ENCODE assay signal across 12 mouse cellular contexts in genomic region chr8:11777201-11777600, GRCm38 (mm10). TPM values are rescaled to one million over a fixed set of nuclear protein-coding genes. Genes with fewer than 3 reads are reported as not detected.
DNase-seq lines count a peak whose midpoint lies in the region; ATAC-seq and TF ChIP-seq lines count a peak whose summit lies in the region.
"Had no signal": no experiment of that assay in that cellular context is flagged by ENCODE, and none has a peak within 500 bp of the region (broad histone marks: within the 10 kb centered on the region; RNA-seq: fewer than 3 reads in every experiment).

No protein-coding gene starts in this region.

- 21% methylated on average over 10 of the region's 10 CpGs for WGBS in cerebellum, adult 2 months
- 67% methylated on average over 10 of the region's 10 CpGs for WGBS in hindbrain, embryonic 16.5 days
- 59% methylated on average over 10 of the region's 10 CpGs for WGBS in hindbrain, postnatal 0 days
- 71% methylated on average over 10 of the region's 10 CpGs for WGBS in embryonic facial prominence, embryonic 11.5 days
- 79% methylated on average over 10 of the region's 10 CpGs for WGBS in limb, embryonic 10.5 days

- no peak overlapping the region for H3K4me2 ChIP-seq in hindbrain, embryonic 16.5 days (ENCODE audit: low read length)
- no peak overlapping the region for H3K4me2 ChIP-seq in hindbrain, postnatal 0 days (ENCODE audit: low read depth, low read length)
- no peak overlapping the region for H3K4me2 ChIP-seq in embryonic facial prominence, embryonic 11.5 days (ENCODE audit: low read depth, low read length)
- H3K4me2 ChIP-seq: lung, embryonic 14.5 days had no signal

- no peak overlapping the region for H3K9ac ChIP-seq in hindbrain, embryonic 16.5 days (ENCODE audit: low read depth, low read length)
- no peak overlapping the region for H3K9ac ChIP-seq in hindbrain, postnatal 0 days (replicated peaks; ENCODE audit: low read length)
- H3K9ac ChIP-seq in embryonic facial prominence, embryonic 11.5 days (replicated peaks; ENCODE audit: low read length), result no peak overlapping the region
- H3K9ac ChIP-seq: lung, embryonic 14.5 days had no signal

- H3K27ac ChIP-seq in cerebellum, adult 2 months (ENCODE audit: insufficient read depth, low read length), result peak overlapping the region; percentile 11
- no peak overlapping the region for H3K27ac ChIP-seq in hindbrain, embryonic 16.5 days (ENCODE audit: low read depth, low read length)
- no peak overlapping the region for H3K27ac ChIP-seq in hindbrain, postnatal 0 days
- no peak overlapping the region for H3K27ac ChIP-seq in embryonic facial prominence, embryonic 11.5 days (replicated peaks; ENCODE audit: low read depth, low read length)
- peak overlapping the region; percentile 16; the same call in 1 of the 2 replicates for H3K27ac ChIP-seq in limb, embryonic 10.5 days

- TF ChIP-seq POLR2A in cerebellum, adult 2 months (IDR thresholded peaks at IDR 0.05; ENCODE audit: borderline replicate concordance, insufficient read depth, low read length), result no peak

- no peak for TF ChIP-seq CTCF in cerebellum, adult 2 months (IDR thresholded peaks at IDR 0.05; ENCODE audit: borderline replicate concordance, insufficient read depth, low read depth, low read length)
- no peak for TF ChIP-seq CTCF in hindbrain, postnatal 0 days (IDR thresholded peaks at IDR 0.05; ENCODE audit: low read depth)

- peak; percentile 31; the same call in 1 of the 2 replicates for ATAC-seq in hindbrain, embryonic 16.5 days
- ATAC-seq in hindbrain, postnatal 0 days, result no peak
- ATAC-seq in embryonic facial prominence, embryonic 11.5 days (replicated peaks; ENCODE audit: insufficient number of reproducible peaks, low FRiP score, low TSS enrichment, low read depth), result peak; percentile 40; the same call in 1 of the 2 replicates

- no peak overlapping the region for H3K4me3 ChIP-seq in cerebellum, adult 2 months (replicated peaks; ENCODE audit: insufficient read depth, low read depth, low read length)
- H3K4me3 ChIP-seq in hindbrain, embryonic 16.5 days (ENCODE audit: low read length), result no peak overlapping the region
- no peak overlapping the region for H3K4me3 ChIP-seq in hindbrain, postnatal 0 days (ENCODE audit: low read length)
- no peak overlapping the region for H3K4me3 ChIP-seq in embryonic facial prominence, embryonic 11.5 days (ENCODE audit: low read depth, low read length)
- no peak overlapping the region for H3K4me3 ChIP-seq in limb, embryonic 10.5 days

- no peaks in the 10 kb centered on the region for H3K27me3 ChIP-seq in cerebellum, adult 2 months (ENCODE audit: control insufficient read depth, insufficient read depth, low read length)
- H3K27me3 ChIP-seq in hindbrain, embryonic 16.5 days (replicated peaks; ENCODE audit: control insufficient read depth, insufficient read depth, low read length), result no peaks in the 10 kb centered on the region
- H3K27me3 ChIP-seq in hindbrain, postnatal 0 days (ENCODE audit: insufficient read depth, low read length), result no peaks in the 10 kb centered on the region
- H3K27me3 ChIP-seq in embryonic facial prominence, embryonic 11.5 days (ENCODE audit: control insufficient read depth, insufficient read depth, low read length), result no peaks in the 10 kb centered on the region
- no peaks in the 10 kb centered on the region for H3K27me3 ChIP-seq in limb, embryonic 10.5 days (ENCODE audit: low read depth, poor library complexity, severe bottlenecking)

- H3K9me3 ChIP-seq in hindbrain, embryonic 16.5 days (ENCODE audit: control insufficient read depth, low read length), result no peaks in the 10 kb centered on the region
- H3K9me3 ChIP-seq in hindbrain, postnatal 0 days (ENCODE audit: low read length), result no peaks in the 10 kb centered on the region
- H3K9me3 ChIP-seq in embryonic facial prominence, embryonic 11.5 days (replicated peaks; ENCODE audit: control insufficient read depth, low read length), result no peaks in the 10 kb centered on the region
- H3K9me3 ChIP-seq in limb, embryonic 10.5 days (replicated peaks), result no peaks in the 10 kb centered on the region

- peak in 1 of 2 experiments; percentile 58 for DNase-seq in cerebellum, adult 2 months
- DNase-seq in cerebellum, adult 9-10 months, result no peak
- DNase-seq in hindbrain, postnatal 0 days (ENCODE audit: low spot score), result no peak
- no peak for DNase-seq in embryonic facial prominence, embryonic 11.5 days (ENCODE audit: low spot score)
- no peak for DNase-seq in limb, embryonic 10.5 days (ENCODE audit: low spot score)
- DNase-seq in left cerebral cortex, adult 9 months (ENCODE audit: low spot score in 2 of 2), result no peak
- no peak for DNase-seq in layer of hippocampus, adult 18-20 months (ENCODE audit: low spot score in 2 of 2)
- DNase-seq: adrenal gland, postnatal 36 days; B cell, adult 2 months; kidney, postnatal 10 days; lung, embryonic 14.5 days had no signal

- peaks cover 75% of the 10 kb centered on the region for H3K4me1 ChIP-seq in cerebellum, adult 2 months (ENCODE audit: control insufficient read depth, insufficient read depth, low read length)
- H3K4me1 ChIP-seq in hindbrain, embryonic 16.5 days (ENCODE audit: control insufficient read depth, insufficient read depth, low read depth, low read length), result peaks cover 41% of the 10 kb centered on the region
- H3K4me1 ChIP-seq in hindbrain, postnatal 0 days (ENCODE audit: insufficient read depth, low read length), result peaks cover 25% of the 10 kb centered on the region
- peaks cover 2% of the 10 kb centered on the region; the same call in 1 of the 2 replicates for H3K4me1 ChIP-seq in embryonic facial prominence, embryonic 11.5 days (ENCODE audit: control insufficient read depth, insufficient read depth, low read length)
- peaks cover 40% of the 10 kb centered on the region for H3K4me1 ChIP-seq in limb, embryonic 10.5 days

- H3K36me3 ChIP-seq in hindbrain, embryonic 16.5 days (ENCODE audit: control insufficient read depth, insufficient read depth, low read length), result peaks cover 1% of the 10 kb centered on the region; the same call in 1 of the 2 replicates
- peaks cover 5% of the 10 kb centered on the region; the same call in 1 of the 2 replicates for H3K36me3 ChIP-seq in hindbrain, postnatal 0 days (ENCODE audit: insufficient read depth, low read length)
- no peaks in the 10 kb centered on the region; the same call in 1 of the 2 replicates for H3K36me3 ChIP-seq in embryonic facial prominence, embryonic 11.5 days (replicated peaks; ENCODE audit: control insufficient read depth, insufficient read depth, low read depth, low read length)
- peaks cover 18% of the 10 kb centered on the region for H3K36me3 ChIP-seq in limb, embryonic 10.5 days

RNA-seq across cellular contexts. Expression of gene Arhgef7, which starts 49.7 kb away (rescaled TPM):
- 134 and 151 TPM in 2 replicates for polyA plus RNA-seq in cerebellum, adult 2 months (2012; rRNA removed)
- polyA plus RNA-seq in hindbrain, embryonic 16.5 days (2015; fragmentation: Nextera tagmentation; extraction: Ambion mirVana), result 57.4 and 68.5 TPM in 2 replicates
- 101 and 105 TPM in 2 replicates for total RNA-seq in hindbrain, postnatal 0 days (2014; rRNA removed)
- polyA plus RNA-seq in hindbrain, postnatal 0 days (2015; fragmentation: Nextera tagmentation; extraction: Ambion mirVana), result 49.7 and 53.9 TPM in 2 replicates
- 43.3 and 45.5 TPM in 2 replicates for polyA plus RNA-seq in embryonic facial prominence, embryonic 11.5 days (2014; fragmentation: Nextera tagmentation; extraction: Ambion mirVana)
- 52.4 and 59.1 TPM in 2 replicates for polyA plus RNA-seq in limb, embryonic 10.5 days (2016; fragmentation: Nextera tagmentation; extraction: Ambion mirVana)
- 100 to 1,000 TPM; 107 to 109 TPM for total RNA-seq in layer of hippocampus, adult 18-20 months (2021)

Comparison
In these comparisons a context has a peak if more than half of its experiments do, and no peak if none do; other contexts are left out.
1. H3K27ac ChIP-seq: peak in cerebellum, adult 2 months (single experiment) and limb, embryonic 10.5 days (single experiment); none in hindbrain, embryonic 16.5 days (single experiment), hindbrain, postnatal 0 days (single experiment) and embryonic facial prominence, embryonic 11.5 days (single experiment).